Mouse (Mus musculus) MEL (cell line): ENCODE data around the gene Pih1d2.

Experiments used
- CTCF ChIP-seq, 3 experiments: IDR thresholded peaks in 2 of 3; conservative IDR thresholded peaks in 1 of 3; 2 replicates each; pipeline ENCODE4 v1.5.1; 2011 to 2012; ENCODE audit warnings: low read length in 3 of 3, low read depth in 2 of 3, mild to moderate bottlenecking in 2 of 3, improper control_type of control experiment in 1 of 3, inconsistent platforms in 1 of 3, mixed read lengths in 1 of 3, moderate library complexity in 1 of 3; ENCODE audit not compliant: control insufficient read depth in 1 of 3, insufficient read depth in 1 of 3, poor library complexity in 1 of 3, severe bottlenecking in 1 of 3
- E2F4 ChIP-seq: IDR thresholded peaks from 2 replicates; pipeline ENCODE4 v1.6.1; 2011; ENCODE audit warnings: low read depth, low read length, improper control_type of control experiment, borderline replicate concordance
- MYC ChIP-seq: IDR thresholded peaks from 2 replicates; pipeline ENCODE4 v1.6.1; 2011; ENCODE audit warnings: low read depth, mild to moderate bottlenecking, low read length, improper control_type of control experiment, moderate library complexity
- POLR2A ChIP-seq, 2 experiments: IDR thresholded peaks; 2 replicates each; pipeline ENCODE4 v1.6.1; 2011 to 2012; ENCODE audit warnings: low read length in 2 of 2, mild to moderate bottlenecking in 2 of 2, control low read depth in 1 of 2, improper control_type of control experiment in 1 of 2, low read depth in 1 of 2, moderate library complexity in 1 of 2; ENCODE audit not compliant: control insufficient read depth in 1 of 2, insufficient read depth in 1 of 2, poor library complexity in 1 of 2
- USF2 ChIP-seq, 2 experiments: IDR thresholded peaks; 2 replicates each; pipeline ENCODE4 v1.6.1; 2011 to 2012; ENCODE audit warnings: improper control_type of control experiment in 2 of 2, low read length in 2 of 2, borderline replicate concordance in 1 of 2, inconsistent platforms in 1 of 2, low read depth in 1 of 2, mild to moderate bottlenecking in 1 of 2; ENCODE audit not compliant: insufficient read depth in 1 of 2
- ZC3H11A ChIP-seq: IDR thresholded peaks from 2 replicates; pipeline ENCODE4 v1.6.1; 2012; ENCODE audit warnings: low read depth, mild to moderate bottlenecking, inconsistent platforms, low read length, improper control_type of control experiment

- no peak for TF ChIP-seq MYC
- no peak for TF ChIP-seq CTCF (IDR thresholded peaks at IDR 0.05 in 2 of 3, conservative IDR thresholded peaks at IDR 0.05 in 1 of 3; ENCODE audit: control insufficient read depth in 1 of 3, insufficient read depth in 1 of 3, low read depth in 2 of 3, low read length in 3 of 3, poor library complexity in 1 of 3, severe bottlenecking in 1 of 3)
- no peak for TF ChIP-seq E2F4
- TF ChIP-seq POLR2A (IDR thresholded peaks at IDR 0.05; ENCODE audit: control insufficient read depth in 1 of 2, insufficient read depth in 1 of 2, low read depth in 1 of 2, low read length in 2 of 2, poor library complexity in 1 of 2), result no peak; a peak in 1 of 4 replicates
- TF ChIP-seq USF2 (IDR thresholded peaks at IDR 0.05; ENCODE audit: borderline replicate concordance in 1 of 2, insufficient read depth in 1 of 2, low read depth in 1 of 2, low read length in 2 of 2), result no peak
- TF ChIP-seq ZC3H11A, result no peak
Observed at GRCm38 (mm10) chr9:50604338-50604737, 12.8 kb upstream of the Pih1d2 start.
